Mouse (Mus musculus) embryo, embryonic 11 days (tissue): ENCODE measurements at regions not wholly inside any gene's neighbourhood (a gene's known extent, or its start where the extent isn't known, plus 50 kb on each side); places are given as distances from the start of the nearest gene placed in this dataset.

Experiments
- DNase-seq: peaks from one replicate; pipeline ENCODE4 v3.0.0-alpha.2; 2015

DNA sequence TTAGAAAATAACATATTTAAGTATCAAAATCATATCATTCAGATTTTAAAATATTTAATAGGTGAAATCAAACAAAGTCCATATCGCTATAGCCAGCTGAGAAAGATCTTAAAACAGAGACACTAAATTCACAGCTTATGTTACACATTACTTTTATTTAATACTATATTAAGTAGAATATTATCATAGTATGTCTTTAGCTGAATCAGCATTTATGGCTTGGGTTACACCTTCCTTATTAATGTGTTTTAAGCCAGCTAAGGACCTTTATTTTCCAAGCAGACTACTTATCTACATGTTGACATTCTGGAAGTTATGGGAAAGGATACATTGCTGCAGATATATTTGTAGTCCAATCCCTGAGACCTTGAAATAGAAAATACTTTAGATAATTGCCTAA, 684.9 kb upstream of the Adgrl4 start:
- no peak for DNase-seq

DNA sequence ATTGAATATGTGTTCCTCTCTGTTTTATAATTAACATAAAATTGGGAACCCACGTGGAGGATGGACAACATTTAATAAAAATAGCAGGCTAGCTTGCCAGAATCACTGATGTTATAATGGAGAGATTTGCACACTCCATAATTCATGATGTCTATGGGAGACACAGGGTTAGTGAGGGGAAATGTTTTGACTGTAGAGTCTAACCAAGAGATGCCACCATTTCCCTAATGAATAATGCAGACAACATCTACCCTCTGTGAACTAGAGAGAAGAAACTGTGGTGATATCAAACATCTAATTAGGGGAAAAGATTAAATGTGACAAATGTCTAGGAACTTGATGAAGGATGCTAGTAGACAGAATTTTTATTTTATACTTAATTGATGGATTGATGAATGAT, 677.8 kb upstream of the Adgrl4 start:
- no peak for DNase-seq

DNA sequence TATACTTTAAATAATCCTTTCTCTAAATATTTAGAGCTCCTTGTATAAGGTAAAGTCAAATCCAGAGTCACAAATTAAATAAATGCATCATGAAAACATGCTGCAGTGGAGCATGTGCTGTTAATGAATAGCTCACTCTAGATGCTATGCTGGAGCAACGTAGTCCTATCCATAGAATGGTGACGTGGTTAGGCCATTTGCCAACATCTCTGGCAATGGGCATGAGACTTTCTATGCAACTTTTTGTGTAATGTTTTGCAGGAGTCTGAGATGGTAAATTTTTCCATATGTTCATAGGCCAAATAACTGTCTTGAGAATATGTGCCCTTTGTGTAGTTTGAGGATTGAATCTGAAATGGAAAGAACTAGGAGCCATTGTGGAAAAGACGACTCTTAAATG, 653.1 kb upstream of the Adgrl4 start:
- no peak for DNase-seq

DNA sequence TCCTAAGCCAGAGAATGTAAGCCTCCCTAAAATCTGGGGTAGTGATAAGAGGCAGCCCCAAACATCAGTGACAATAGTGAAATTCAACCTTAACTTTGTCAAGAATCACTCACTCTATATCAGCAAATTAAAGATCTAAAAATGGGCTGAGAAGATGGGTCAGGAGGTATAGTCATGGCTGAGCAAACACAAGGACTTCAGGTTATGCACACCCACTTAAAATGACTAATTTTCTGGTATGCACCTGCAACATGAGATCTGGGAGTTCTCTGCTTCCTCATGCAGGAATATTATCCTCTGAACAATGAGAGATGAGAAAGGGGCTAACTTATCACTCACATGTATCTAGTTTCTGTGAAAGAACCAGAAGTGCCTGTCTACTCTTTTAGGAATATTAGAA, 619.9 kb upstream of the Adgrl4 start:
- DNase-seq: no peak

DNA sequence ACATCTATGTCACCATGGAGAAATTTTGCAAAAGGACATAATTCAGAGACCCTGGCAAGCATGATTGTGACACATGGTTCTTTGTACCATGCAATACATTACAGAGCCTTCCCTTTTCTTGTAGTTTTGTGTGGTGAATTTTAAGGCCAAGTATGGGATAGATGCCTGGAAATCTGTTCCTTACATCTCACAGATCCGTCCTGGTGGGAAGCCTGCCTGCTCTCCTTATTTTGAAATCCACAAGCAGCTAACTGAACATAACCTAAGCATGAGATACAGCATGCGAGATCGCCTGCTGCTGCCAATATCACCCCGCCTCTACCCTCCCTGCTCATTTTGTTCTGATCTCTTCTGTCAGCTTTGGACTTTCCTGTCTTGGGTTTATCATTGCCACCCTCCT, 618.3 kb upstream of the Adgrl4 start:
- DNase-seq: no peak

DNA sequence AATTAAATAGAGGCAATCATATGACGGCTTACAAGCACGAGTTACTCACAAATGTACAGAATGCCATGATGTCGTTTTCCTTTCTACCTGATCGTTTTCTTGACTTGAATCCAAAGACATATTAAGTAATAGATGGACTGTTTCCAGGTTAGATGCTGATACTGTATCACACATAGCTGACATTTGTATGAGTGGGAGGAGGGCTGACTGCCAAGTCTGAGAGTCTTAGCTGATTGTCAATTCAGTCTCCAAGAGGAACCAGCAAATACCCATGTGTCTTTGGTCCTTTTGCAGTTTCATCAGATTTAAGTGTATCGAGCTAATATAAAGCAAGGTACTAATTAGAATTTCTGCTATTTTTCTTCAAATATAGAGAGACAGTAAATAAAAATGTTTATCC, 617.6 kb upstream of the Adgrl4 start:
- DNase-seq: no peak

DNA sequence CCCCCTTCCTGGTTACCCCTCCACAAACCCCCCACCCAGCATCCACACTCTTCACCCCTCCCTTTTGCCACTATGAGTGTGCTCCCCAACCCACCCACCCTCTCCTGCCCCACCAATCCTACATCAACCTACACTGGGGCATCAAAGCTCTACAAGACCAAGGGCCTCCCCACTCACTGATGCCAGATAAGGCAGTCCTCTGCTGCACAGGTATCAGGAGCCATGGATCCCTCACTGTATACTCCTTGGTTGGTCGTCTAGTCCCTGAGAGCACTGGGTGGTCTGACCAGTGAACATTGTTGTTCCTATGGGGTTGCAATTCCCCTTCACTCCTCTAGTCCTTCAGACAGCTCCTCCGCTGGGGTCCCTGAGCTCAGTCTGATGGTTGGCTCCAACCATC, 591.7 kb upstream of the Adgrl4 start:
- no peak for DNase-seq

DNA sequence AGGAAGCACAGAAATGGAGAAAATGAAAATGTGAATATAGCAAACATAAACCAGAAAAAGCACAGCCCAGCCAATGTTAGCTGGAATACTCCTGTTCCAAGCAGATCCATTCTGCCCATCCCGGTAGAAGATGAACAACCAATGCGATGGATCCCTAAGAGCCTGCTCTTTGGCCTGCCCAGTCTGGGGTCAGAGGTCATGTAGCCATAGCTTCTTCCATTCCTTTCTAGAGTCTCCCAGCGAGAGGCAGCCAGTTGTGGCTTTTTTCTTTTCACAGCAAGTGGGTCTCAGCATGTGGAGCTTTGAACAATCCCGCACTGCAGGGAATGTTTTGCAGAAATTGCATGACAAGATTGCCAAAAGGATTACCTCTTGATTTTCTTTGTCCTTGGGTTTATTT, 585.6 kb upstream of the Adgrl4 start:
- peak; percentile 57 for DNase-seq

DNA sequence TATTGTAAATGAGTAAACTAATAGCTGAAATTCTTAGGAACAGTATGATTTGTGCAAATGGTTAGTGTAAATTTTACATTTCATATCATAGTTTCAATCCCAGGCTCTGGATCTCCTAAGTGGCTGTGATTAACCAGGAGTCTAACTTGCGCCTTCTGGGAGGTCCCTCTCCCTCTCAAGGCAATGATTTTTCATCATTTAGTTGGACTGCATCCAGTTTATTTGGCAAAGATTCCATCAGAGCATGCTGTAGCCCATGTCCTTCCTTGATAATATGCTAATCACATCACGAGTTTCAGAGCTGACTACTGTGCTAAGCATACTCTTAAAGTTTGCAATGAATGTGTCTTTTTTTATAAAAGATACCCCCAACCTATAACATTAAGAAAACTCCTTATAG, 541.0 kb upstream of the Adgrl4 start:
- no peak for DNase-seq

DNA sequence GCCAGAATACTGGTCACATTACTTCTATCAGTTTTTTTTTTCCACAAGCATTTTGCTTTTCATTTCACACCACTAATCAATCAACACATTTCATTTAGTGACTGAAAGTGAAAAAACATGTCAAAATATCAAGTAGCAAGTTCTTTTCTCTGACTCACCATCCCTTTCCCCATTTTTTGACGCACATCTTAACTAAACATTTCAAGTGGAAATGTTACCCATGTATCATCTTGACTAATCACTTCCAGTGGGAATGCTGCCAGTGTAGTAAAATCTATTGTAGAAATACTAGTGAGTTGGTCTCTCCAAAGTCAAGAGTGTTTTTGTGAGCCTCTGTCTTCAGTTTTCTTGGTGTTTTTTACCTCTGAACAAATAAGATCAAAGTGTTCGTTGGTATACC, 527.6 kb upstream of the Adgrl4 start:
- DNase-seq: no peak

DNA sequence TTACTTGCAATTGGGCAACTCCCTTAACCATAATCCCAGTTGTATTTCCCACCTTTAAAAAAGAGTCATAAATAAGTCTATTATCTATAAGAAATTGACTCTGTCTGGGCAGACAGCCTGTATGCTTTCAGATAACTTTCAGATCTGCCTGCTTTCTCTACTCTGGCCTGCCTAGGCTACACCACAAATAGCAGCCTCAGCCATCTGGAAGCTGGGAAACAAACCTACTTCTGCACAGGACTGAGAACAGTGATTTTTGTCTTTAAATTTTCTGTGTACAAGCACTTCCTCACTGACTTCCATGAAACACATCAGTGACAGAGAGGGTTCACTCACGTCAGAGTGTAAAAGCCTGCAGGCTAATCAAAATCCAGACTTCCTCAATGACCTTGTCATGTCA, 482.8 kb upstream of the Adgrl4 start:
- no peak for DNase-seq

DNA sequence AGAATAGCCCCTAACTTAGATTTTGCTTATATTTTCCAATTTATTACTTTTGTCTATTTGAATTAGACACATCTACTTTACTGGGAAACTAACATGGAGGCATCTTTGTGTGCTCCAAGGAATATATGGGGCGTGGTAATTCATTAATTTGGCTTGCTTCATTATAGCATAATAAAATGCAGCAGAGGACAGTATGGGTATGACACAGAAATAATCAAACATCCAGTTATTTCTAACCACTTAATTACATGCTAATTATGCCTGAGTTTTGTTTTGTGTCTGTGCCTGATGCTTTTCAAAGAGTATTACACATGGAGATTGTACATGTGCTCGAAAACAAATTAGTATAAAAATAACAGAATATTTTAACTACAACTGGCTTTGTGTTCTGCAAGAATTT, 438.0 kb upstream of the Adgrl4 start:
- DNase-seq: no peak

DNA sequence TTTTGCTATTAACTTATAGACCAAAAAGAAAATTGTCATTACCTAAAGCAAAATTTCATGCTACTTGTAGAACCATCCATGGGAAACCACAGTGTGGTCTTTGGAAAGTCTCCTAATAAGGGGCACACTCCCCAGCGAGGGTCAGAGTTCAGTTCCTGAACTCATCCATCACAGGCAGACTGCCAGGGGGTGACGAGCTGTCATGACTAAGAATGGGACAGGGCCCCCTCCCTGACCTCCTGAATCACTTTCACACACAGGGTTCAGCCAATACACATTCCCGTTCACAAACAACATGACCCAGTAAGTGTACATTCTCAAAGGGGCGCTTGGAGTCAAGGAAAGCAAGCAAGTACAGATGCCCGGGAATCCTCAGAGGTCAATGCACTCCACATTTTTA, 437.5 kb upstream of the Adgrl4 start:
- peak; percentile 73 for DNase-seq

DNA sequence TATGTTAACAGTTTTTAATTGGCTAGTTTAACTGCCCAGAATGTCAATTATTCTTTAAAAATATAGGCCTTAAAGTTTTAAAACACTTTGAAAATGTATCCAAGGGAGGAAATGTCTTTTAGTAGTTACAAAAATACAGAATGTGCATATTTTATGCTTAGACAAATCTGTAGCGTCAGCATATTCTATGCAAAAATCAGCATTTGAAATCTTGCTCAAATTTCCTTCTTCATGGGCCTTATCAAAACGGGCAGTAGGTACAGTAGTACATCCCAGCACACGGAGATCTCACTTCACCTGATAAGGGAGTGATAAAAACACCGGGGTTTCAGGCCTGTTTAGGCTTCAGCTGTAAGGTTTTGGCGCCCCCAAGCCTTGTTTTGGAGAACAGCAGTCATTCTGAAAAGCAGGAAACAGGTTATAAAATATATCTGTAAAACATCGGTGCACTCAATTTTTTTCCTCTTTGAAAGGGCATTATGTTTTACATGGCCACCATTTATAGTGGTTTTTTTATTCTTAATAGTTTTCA, 435.7 kb upstream of the Adgrl4 start:
- DNase-seq: peak; percentile 65

DNA sequence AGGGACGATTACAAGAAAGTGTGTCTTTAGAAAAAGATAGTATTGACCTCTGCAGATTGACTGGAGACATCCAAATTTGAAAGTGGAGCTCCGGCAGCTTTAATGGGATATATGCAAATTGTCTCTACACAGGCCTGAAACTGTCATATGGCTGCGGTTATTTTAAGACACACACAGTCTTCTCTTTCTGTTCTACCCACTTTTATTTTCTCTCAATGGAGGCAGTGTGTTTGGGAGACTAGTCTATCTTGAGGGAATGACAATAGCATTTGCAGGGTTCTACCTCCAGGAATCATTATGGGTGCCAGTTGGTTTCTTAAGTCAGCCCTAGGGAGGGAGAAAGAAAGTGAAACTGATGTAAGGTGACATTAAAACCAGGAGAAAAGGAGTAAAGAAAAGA, 434.2 kb upstream of the Adgrl4 start:
- no peak for DNase-seq

DNA sequence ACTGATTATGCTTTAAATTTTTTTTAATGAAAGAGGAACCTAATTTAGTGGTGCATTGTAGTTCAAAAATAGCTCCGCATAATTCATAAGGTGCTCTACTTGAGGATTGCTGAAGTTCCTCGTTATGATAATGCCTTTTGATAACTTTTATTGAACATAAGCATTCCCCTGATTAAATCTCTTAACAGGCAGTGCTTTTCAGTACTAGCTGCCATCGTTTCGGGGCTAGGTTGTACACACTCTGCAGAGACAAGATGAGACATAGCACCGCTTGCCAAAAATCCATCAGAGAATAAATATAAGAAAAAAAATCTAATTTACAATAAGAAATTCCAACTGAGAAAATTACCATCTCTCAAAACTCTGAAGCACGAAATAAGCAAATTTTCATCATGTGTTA, 433.7 kb upstream of the Adgrl4 start:
- DNase-seq: no peak

DNA sequence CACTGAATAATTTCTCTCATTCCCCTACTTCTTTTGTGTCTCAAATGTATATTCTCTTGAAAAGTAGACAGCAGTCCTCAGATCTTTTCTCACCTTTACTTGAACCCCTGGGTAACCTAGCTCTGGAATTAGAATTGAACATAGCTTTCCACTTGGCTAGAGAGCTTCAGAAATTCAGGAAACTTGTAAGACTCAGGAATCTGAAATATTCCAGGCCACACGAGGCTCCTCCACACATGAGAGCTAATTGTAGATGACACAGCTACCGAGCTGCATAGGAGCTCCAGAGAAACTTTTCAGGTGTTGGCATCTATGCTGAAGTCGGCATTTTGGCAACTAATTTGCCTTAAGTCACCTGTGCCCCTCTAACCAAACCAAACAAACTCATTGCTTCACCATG, 417.7 kb upstream of the Adgrl4 start:
- no peak for DNase-seq

DNA sequence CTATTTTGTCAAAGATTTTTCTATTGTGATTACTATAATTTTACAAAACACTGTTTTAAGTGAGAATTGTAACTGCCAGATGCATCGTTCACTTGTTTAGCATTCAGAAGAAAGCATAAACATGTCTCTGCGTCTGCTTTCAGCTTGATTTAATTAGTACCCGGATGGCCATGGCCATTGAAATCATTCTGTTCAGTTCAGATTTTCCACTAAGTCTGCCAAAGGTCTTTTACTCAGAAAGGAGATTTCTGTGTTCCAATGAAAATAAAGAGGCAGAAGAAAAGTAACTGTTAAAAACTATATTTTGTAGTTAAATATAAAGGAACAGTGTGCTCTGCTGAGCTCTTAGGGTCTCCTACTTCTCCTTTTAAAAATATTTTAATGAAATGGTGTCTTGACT, 380.2 kb upstream of the Adgrl4 start:
- DNase-seq: no peak

DNA sequence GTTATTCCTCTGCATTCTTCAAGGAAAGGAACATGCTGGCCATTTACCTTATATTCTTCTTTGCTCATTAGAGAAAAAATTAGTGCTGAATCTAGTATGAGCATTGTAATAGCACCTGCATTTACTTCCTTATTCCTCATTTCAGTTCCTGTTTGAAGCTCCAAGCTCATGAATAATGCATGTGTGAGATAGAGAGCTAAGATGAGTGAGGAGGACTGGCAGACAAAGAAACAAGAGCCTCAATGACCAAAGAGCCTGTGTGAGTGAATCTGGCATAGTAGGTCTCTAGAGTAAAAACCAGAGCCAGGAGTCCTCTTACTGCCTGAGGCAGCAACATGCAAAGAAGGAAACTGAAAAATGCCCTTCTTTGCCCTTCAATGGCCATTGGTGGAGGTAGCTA, 365.4 kb upstream of the Adgrl4 start:
- DNase-seq: peak; percentile 3

DNA sequence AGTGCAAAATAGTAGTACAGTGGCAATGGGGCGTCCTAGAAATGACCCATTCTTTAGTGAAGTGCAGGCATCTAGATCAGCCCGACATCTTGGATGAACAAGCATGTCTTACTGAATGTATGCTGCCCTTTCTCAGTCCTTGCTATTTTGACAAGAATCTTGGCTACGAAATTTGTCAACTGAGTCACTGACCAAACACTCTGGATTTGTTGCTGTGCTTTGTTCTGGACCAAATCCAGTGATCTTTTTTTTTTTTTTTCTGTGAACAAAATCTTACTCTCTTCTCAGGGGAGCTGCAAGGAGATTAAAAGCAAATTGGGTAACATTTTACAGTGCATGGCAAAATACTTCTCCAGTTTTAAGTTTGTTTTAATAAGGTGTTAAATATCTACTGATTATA, 320.9 kb upstream of the Adgrl4 start:
- DNase-seq: no peak

DNA sequence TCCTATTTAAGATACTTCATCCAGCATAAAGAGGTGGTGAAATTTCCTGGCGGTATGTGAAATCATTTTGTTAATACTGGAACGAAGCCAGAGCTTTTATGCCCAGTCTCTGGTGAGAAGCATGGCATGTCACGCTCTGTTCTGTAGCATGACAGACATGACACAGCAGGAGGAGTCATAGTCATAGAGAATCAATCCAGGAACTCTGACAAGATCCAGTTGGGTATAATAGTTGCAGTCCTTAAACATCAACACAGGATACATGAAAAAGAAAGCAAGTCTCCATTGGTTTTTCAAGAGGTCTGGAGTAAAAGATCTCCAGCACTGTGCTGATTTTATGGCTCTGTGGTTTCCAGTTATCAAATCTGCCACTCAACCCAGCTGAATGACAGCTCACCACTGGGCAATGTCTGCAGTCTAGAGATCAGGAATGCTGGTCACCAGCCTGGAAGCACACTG, 320.1 kb upstream of the Adgrl4 start:
- DNase-seq: peak; percentile 5

DNA sequence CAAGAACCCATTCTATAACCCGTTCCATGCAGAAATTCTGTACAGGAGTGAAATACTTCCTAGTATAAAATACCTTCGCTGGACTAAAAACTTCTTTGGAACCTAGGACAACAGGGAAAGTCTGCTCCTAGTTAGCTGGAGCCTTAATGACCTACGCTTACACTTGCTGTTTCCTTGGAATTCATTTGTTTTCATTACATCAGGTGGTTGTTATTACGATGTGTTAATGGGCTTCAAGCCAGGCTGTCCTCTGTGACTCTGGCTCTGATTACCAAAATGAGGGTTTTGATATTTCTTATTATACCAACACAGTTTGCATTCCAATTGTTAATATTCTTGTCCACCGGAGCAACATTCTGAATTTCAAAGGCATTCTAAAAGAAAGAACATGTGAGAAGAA, 313.6 kb upstream of the Adgrl4 start:
- DNase-seq: peak; percentile 7

DNA sequence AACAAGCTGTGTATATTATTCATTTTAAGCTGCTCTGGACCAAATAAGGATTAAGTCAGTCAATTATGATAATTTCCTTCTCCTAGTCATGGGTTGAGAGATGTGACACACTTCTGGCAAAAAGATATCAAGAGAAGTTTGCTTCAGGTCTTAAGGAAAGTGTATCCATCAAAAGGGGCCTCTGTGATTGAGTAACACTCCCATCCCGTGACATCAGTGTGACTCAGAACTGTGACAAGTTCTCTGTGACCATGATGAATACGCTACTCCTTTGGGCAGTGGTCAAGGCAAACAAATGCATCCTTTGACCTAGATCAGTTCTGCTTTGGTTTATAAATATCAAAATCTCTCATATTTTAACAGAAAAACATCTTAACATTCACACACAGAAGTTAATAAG, 290.8 kb upstream of the Adgrl4 start:
- DNase-seq: no peak

DNA sequence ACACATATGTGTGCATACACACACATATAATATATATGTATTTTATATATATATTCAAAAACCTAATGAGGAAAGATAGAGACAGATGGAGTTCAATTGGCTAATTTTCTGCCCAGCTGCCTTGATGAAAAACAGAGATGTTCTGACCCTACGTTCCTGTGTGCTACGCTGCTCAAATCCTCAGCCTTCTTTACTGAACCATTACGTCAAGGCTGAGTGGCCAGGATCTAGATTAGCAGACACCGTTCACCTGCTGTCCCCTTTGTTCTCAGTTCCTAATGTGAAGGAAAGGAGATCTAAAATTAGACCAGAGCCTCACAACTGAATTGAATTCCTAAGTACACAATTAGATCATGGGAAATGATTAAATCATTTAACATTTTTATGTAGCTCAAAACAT, 284.3 kb upstream of the Adgrl4 start:
- DNase-seq: no peak

DNA sequence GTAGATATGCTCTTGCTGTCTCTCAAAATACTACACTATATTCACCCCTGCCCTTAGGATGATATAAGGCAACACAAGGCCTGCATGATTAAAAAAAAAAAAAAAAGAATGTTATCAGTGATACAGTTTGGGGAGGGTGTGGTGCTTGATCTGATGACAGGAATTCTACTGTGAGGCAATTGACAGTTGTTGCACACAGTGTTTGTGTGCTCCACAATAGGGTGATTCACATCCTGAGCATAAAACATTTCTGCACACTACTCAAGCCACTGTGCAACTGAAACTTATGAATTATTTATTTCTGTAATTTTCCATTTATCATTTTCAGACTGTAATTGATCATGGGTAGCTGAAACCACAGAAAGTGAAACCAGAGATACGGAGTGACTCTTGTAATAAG, 277.2 kb upstream of the Adgrl4 start:
- DNase-seq: no peak

DNA sequence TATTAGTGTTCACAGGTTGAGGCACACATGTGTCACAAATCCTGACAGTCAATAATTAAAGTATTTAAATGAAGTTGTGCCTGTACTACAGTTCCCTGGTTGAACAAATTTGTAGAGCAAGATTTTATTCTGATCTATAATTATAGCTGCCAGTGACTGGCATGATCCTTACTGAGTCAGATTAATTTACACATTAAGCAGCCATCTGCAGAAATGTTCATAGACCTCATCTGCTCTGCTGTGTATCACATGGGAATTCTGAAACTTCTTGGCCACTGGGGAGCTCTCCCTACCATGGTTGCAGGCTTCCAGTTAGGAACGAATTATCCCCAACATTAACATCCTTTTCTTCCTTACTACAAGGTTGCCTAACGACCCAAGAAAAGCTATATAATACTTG, 255.6 kb upstream of the Adgrl4 start:
- DNase-seq: no peak
